Mouse (Mus musculus): Measurements from ENCODE around the gene Slc9a6. TPM values are rescaled to one million over a fixed set of nuclear protein-coding genes. Genes with fewer than 3 reads are reported as not detected.

Slc9a6 gene
- polyA plus RNA-seq, 1 experiment from 2014 or later: 46.0 TPM

DNA sequence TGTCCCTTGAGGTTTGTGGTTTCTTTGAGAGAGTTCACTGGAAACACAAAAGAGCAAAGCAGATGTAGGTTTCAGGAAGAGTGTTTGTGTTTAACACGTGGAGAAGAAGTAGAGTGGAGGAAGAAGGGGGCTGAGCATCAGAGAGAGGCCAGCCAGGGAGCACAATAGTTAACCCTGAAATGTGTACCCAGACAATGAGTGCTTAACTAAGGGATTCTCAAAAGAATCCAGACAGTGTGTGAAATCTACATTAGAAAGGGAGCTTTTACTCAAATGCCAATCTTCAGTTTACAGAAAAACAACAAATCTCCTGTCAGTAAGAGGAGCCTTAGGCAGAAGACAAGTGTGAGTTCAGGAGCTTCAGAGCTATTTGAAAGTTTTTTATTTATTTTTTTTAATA, 30.5 kb downstream of the Slc9a6 start:
- H3K9ac ChIP-seq (replicated peaks): no peak overlapping the region
- H3K9me3 ChIP-seq: no peaks in the 10 kb centered on the region
- no peak overlapping the region for H3K27ac ChIP-seq (replicated peaks)
- H3K36me3 ChIP-seq: peaks cover 4% of the 10 kb centered on the region
- no peaks in the 10 kb centered on the region for H3K4me1 ChIP-seq
- no peak overlapping the region for H3K4me2 ChIP-seq (replicated peaks)
- no peaks in the 10 kb centered on the region for H3K27me3 ChIP-seq
- 3% methylated on average over 1 of the region's 1 CpGs for WGBS
- H3K4me3 ChIP-seq: no peak overlapping the region
- ATAC-seq (replicated peaks): no peak

- Histone ChIP-seq H3K36me3 (no peaks in the 10 kb centered on the region), H3K27ac (replicated peaks) (no peak overlapping the region), H3K27me3 (no peaks in the 10 kb centered on the region), H3K9ac (replicated peaks) (no peak overlapping the region), H3K4me1 (no peaks in the 10 kb centered on the region), H3K9me3 (no peaks in the 10 kb centered on the region), H3K4me2 (replicated peaks) (no peak overlapping the region), H3K4me3 (no peak overlapping the region)
- 35% methylated on average over 7 of the region's 7 CpGs for WGBS
- peak; percentile 35 for ATAC-seq (replicated peaks)
Measured at GRCm38 (mm10) chrX:56649549-56650354, 40.2 kb downstream of the Slc9a6 start.

- no peaks in the 10 kb centered on the region for H3K4me1 ChIP-seq
- peak; percentile 61; the same call in 1 of the 2 replicates for ATAC-seq (replicated peaks)
- H3K27ac ChIP-seq (replicated peaks): no peak overlapping the region
- H3K4me3 ChIP-seq: no peak overlapping the region
- H3K9ac ChIP-seq (replicated peaks): no peak overlapping the region
- H3K9me3 ChIP-seq: no peaks in the 10 kb centered on the region
- H3K4me2 ChIP-seq (replicated peaks): no peak overlapping the region
- H3K27me3 ChIP-seq: no peaks in the 10 kb centered on the region
- 81% methylated on average over 2 of the region's 2 CpGs for WGBS
- H3K36me3 ChIP-seq: no peaks in the 10 kb centered on the region
Measured at GRCm38 (mm10) chrX:56650355-56650652, 40.7 kb downstream of the Slc9a6 start.

GRCm38 (mm10) chrX:56650885-56651284, 41.3 kb downstream of the Slc9a6 start:
- Histone ChIP-seq H3K4me2 (replicated peaks) (no peak overlapping the region), H3K27ac (replicated peaks) (no peak overlapping the region), H3K9ac (replicated peaks) (no peak overlapping the region), H3K9me3 (no peaks in the 10 kb centered on the region), H3K36me3 (no peaks in the 10 kb centered on the region), H3K27me3 (no peaks in the 10 kb centered on the region), H3K4me1 (no peaks in the 10 kb centered on the region), H3K4me3 (no peak overlapping the region)
- ATAC-seq (replicated peaks): no peak
- 66% methylated on average over 6 of the region's 6 CpGs for WGBS

GRCm38 (mm10) chrX:56651738-56652137, 42.2 kb downstream of the Slc9a6 start:
- Histone ChIP-seq H3K9me3 (no peaks in the 10 kb centered on the region), H3K4me3 (no peak overlapping the region), H3K4me1 (no peaks in the 10 kb centered on the region), H3K4me2 (replicated peaks) (no peak overlapping the region), H3K27ac (replicated peaks) (no peak overlapping the region), H3K9ac (replicated peaks) (no peak overlapping the region), H3K36me3 (no peaks in the 10 kb centered on the region), H3K27me3 (no peaks in the 10 kb centered on the region)
- WGBS: 56% methylated on average over 7 of the region's 7 CpGs
- no peak for ATAC-seq (replicated peaks)

DNA sequence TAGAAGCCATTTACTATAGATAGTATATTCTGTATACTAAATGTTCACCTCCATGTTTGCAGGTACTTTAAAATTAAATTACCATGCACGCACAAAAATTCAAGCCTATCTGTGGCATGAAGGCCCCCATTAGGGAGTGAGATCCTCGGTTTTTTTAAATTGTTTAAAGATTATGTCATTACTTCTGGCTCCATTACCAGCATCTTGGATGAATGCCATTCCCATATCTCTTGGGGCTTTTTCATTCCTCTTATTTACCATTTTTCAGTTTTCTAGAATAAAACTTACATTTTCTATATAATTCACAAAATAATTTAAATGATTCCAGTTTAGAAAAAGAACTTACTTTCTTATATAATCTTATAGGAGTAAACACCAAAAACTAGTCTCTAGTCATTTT, 46.1 kb downstream of the Slc9a6 start:
- Histone ChIP-seq H3K4me2 (replicated peaks) (no peak overlapping the region), H3K4me1 (no peaks in the 10 kb centered on the region), H3K4me3 (no peak overlapping the region), H3K27me3 (no peaks in the 10 kb centered on the region), H3K9ac (replicated peaks) (no peak overlapping the region), H3K36me3 (no peaks in the 10 kb centered on the region), H3K27ac (replicated peaks) (no peak overlapping the region), H3K9me3 (no peaks in the 10 kb centered on the region)
- 55% methylated on average over 2 of the region's 2 CpGs for WGBS
- ATAC-seq (replicated peaks): no peak

- Histone ChIP-seq H3K4me2 (replicated peaks) (no peak overlapping the region), H3K27me3 (no peaks in the 10 kb centered on the region)
Measured at GRCm38 (mm10) chrX:56659286-56659685, 49.7 kb downstream of the Slc9a6 start.

DNA sequence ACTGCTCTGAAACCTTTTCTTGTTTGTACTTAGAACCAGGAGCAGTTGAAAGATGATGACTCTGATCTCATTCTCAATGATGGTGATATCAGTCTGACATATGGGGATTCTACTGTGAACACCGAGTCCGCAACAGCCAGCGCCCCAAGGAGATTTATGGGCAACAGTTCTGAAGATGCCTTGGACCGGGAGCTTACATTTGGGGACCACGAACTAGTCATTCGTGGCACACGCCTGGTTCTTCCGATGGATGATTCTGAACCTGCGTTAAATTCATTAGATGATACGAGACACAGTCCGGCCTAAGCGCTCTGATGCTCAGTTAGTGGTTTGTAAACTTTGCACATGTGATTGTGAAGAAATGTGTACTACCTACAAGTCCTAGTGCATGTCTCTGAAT, 51.6 kb downstream of the Slc9a6 start:
- H3K27me3 ChIP-seq: no peaks in the 10 kb centered on the region
- no peak for ATAC-seq (replicated peaks)
- H3K9me3 ChIP-seq: no peaks in the 10 kb centered on the region
- H3K27ac ChIP-seq (replicated peaks): no peak overlapping the region
- no peaks in the 10 kb centered on the region for H3K4me1 ChIP-seq
- no peak overlapping the region for H3K4me2 ChIP-seq (replicated peaks)
- 90% methylated on average over 12 of the region's 12 CpGs for WGBS
- H3K4me3 ChIP-seq: no peak overlapping the region
- H3K36me3 ChIP-seq: no peaks in the 10 kb centered on the region
- H3K9ac ChIP-seq (replicated peaks): no peak overlapping the region

More at GRCm38 (mm10) chrX:56659286-56659685, 49.7 kb downstream of the Slc9a6 start:
- ATAC-seq (replicated peaks): no peak
- H3K4me3 ChIP-seq: no peak overlapping the region
- no peaks in the 10 kb centered on the region for H3K36me3 ChIP-seq
- no peaks in the 10 kb centered on the region for H3K4me1 ChIP-seq
- 35% methylated on average over 2 of the region's 2 CpGs for WGBS
- no peaks in the 10 kb centered on the region for H3K9me3 ChIP-seq
- no peak overlapping the region for H3K9ac ChIP-seq (replicated peaks)
- H3K27ac ChIP-seq (replicated peaks): no peak overlapping the region

GRCm38 (mm10) chrX:56662316-56662715, 52.8 kb downstream of the Slc9a6 start:
- Histone ChIP-seq H3K4me2 (replicated peaks) (no peak overlapping the region), H3K27me3 (no peaks in the 10 kb centered on the region), H3K9ac (replicated peaks) (no peak overlapping the region), H3K27ac (replicated peaks) (no peak overlapping the region), H3K9me3 (no peaks in the 10 kb centered on the region), H3K36me3 (no peaks in the 10 kb centered on the region), H3K4me3 (no peak overlapping the region), H3K4me1 (no peaks in the 10 kb centered on the region)
- no peak for ATAC-seq (replicated peaks)
- 77% methylated on average over 6 of the region's 6 CpGs for WGBS

- H3K9ac ChIP-seq (replicated peaks): no peak overlapping the region
- no peak overlapping the region for H3K27ac ChIP-seq (replicated peaks)
- WGBS: 40% methylated on average over 4 of the region's 4 CpGs
- no peak overlapping the region for H3K4me2 ChIP-seq (replicated peaks)
- H3K27me3 ChIP-seq: no peaks in the 10 kb centered on the region
- H3K9me3 ChIP-seq: no peaks in the 10 kb centered on the region
- no peaks in the 10 kb centered on the region for H3K4me1 ChIP-seq
- no peak for ATAC-seq (replicated peaks)
- H3K4me3 ChIP-seq: no peak overlapping the region
- no peaks in the 10 kb centered on the region for H3K36me3 ChIP-seq
Measured at GRCm38 (mm10) chrX:56663377-56663776, 53.8 kb downstream of the Slc9a6 start.

- Histone ChIP-seq H3K9ac (replicated peaks) (no peak overlapping the region), H3K4me2 (replicated peaks) (no peak overlapping the region), H3K4me3 (no peak overlapping the region), H3K9me3 (no peaks in the 10 kb centered on the region), H3K27me3 (no peaks in the 10 kb centered on the region), H3K36me3 (no peaks in the 10 kb centered on the region), H3K4me1 (no peaks in the 10 kb centered on the region), H3K27ac (replicated peaks) (no peak overlapping the region)
- no peak for ATAC-seq (replicated peaks)
- 80% methylated on average over 8 of the region's 8 CpGs for WGBS
Measured at GRCm38 (mm10) chrX:56665226-56665973, 55.8 kb downstream of the Slc9a6 start.

DNA sequence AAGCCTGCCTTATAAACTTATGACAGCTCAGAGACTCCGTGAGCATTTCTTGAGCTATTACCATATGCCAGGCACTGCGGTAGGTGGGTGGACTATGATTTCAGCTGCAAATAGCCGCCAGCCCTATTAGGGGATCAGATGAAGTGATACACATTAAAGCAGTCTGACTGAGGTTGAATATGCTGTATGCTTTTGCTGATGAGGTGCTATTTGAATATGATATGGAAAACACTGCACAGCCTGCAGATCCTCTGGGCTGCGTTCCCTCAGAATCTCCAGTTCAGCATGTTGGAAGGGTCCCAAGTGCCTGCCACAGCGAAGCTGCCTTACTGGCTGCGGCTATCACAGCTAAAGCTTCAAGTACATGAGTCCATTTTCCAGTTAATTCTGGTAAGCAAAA, 57.7 kb downstream of the Slc9a6 start:
- Histone ChIP-seq H3K9me3 (no peaks in the 10 kb centered on the region), H3K4me2 (replicated peaks) (no peak overlapping the region), H3K4me3 (no peak overlapping the region), H3K27me3 (no peaks in the 10 kb centered on the region), H3K9ac (replicated peaks) (no peak overlapping the region), H3K27ac (replicated peaks) (no peak overlapping the region), H3K4me1 (no peaks in the 10 kb centered on the region), H3K36me3 (no peaks in the 10 kb centered on the region)
- ATAC-seq (replicated peaks): no peak
- 68% methylated on average over 6 of the region's 6 CpGs for WGBS
